Mouse (Mus musculus) monocyte, adult 5-6 weeks (primary cell): ENCODE data around the gene Angel1. TPM values are rescaled to one million over a fixed set of nuclear protein-coding genes. Genes with fewer than 3 reads are reported as not detected.

ENCODE experiments used
- ATAC-seq: fragments of 153-309, 156-312 bp; replicated peaks from 2 replicates; pipeline ENCODE4 v1.8.0; 2017; ENCODE audit warnings: mild to moderate bottlenecking; ENCODE audit not compliant: low TSS enrichment, insufficient number of reproducible peaks, severe bottlenecking, poor library complexity, low FRiP score
- total RNA-seq: library from RNA; stranded (forward); fragments of 200-1000, 200-491, 200-594 nt; gene quantifications from 3 replicates; pipeline ENCODE4 v1.2.3, GENCODE M21; 2017

Angel1 gene
- total RNA-seq, 1 experiment from 2014 or later, result 2.0 TPM

- ATAC-seq, result no peak
Measured at GRCm38 (mm10) chr12:86683698-86684097, 42.6 kb downstream of the Angel1 start.

GRCm38 (mm10) chr12:86682178-86682577 is 44.1 kb downstream of the Angel1 start:
- no peak for ATAC-seq

- no peak for ATAC-seq
Measured at GRCm38 (mm10) chr12:86681626-86682025, 44.6 kb downstream of the Angel1 start.

GRCm38 (mm10) chr12:86680591-86681193 is 45.6 kb downstream of the Angel1 start:
- ATAC-seq, result no peak

GRCm38 (mm10) chr12:86679991-86680491 is 46.2 kb downstream of the Angel1 start:
- no peak for ATAC-seq

GRCm38 (mm10) chr12:86679546-86679930 is 46.7 kb downstream of the Angel1 start:
- no peak for ATAC-seq

- no peak for ATAC-seq
Measured at GRCm38 (mm10) chr12:86678591-86679545, 47.4 kb downstream of the Angel1 start, which contains the start of gene Vash1. Gene Vash1 (plus strand): TSS chr12:86678700.

- no peak for ATAC-seq
Measured at GRCm38 (mm10) chr12:86672507-86672906, 53.8 kb downstream of the Angel1 start.

- no peak for ATAC-seq
Measured at GRCm38 (mm10) chr12:86672105-86672504, 54.2 kb downstream of the Angel1 start.

- no peak for ATAC-seq
Measured at GRCm38 (mm10) chr12:86668404-86668803, 57.9 kb downstream of the Angel1 start.

- ATAC-seq, result no peak
Measured at GRCm38 (mm10) chr12:86665656-86666055, 60.6 kb downstream of the Angel1 start.

GRCm38 (mm10) chr12:86660466-86660865 is 65.8 kb downstream of the Angel1 start:
- no peak for ATAC-seq

- no peak for ATAC-seq
Measured at GRCm38 (mm10) chr12:86659447-86659968, 66.8 kb downstream of the Angel1 start.

GRCm38 (mm10) chr12:86652570-86653041 is 73.7 kb downstream of the Angel1 start:
- ATAC-seq, result no peak

- no peak for ATAC-seq
Measured at GRCm38 (mm10) chr12:86651301-86651860, 74.9 kb downstream of the Angel1 start.
